Comparison of ENCODE assay signal across 12 mouse cellular contexts in genomic region chr16:34490506-34490905, GRCm38 (mm10).
A peak's percentile ranks its signal among the peaks of the same experiment; 100 is the strongest.
DNase-seq lines count a peak whose midpoint lies in the region; ATAC-seq and TF ChIP-seq lines count a peak whose summit lies in the region.
"Had no signal": no experiment of that assay in that cellular context is flagged by ENCODE, and none has a peak within 500 bp of the region (broad histone marks: within the 10 kb centered on the region; RNA-seq: fewer than 3 reads in every experiment).

No protein-coding gene starts in this region.

- H3K9ac ChIP-seq in heart, embryonic 15.5 days: no peak overlapping the region
- H3K9ac ChIP-seq: liver, embryonic 13.5 days had no signal

- TF ChIP-seq CTCF in gastrocnemius, adult 2 months (IDR thresholded peaks at IDR 0.05): no peak
- TF ChIP-seq CTCF in left cerebral cortex, adult 2 months (IDR thresholded peaks at IDR 0.05): no peak

- no peak; the same call in 1 of the 2 replicates for ATAC-seq in heart, embryonic 15.5 days (replicated peaks; ENCODE audit: insufficient number of reproducible peaks, insufficient read depth, low FRiP score, low read depth)
- ATAC-seq: CD4-positive, CD25-positive, alpha-beta regulatory T cell, adult 4 months; inflammation-experienced regulatory T-cells, adult 6 months had no signal

- peak; percentile 38 for DNase-seq in gastrocnemius, adult 2 months
- no peak for DNase-seq in gastrocnemius, postnatal 14 days
- peak in 1 of 2 experiments; percentile 53 for DNase-seq in left cerebral cortex, adult 2 months (ENCODE audit: extremely low spot score in 1 of 2, low spot score in 2 of 2)
- DNase-seq in left cerebral cortex, postnatal 14 days (ENCODE audit: low spot score in 2 of 2): no peak
- DNase-seq in NIH3T3 (ENCODE audit: low read depth): peak; percentile 51
- DNase-seq in embryo, embryonic 11 days: no peak
- DNase-seq in left cerebral cortex, adult 8-10 months (ENCODE audit: low spot score in 2 of 2): no peak
- DNase-seq: liver, embryonic 13.5 days had no signal

- no peaks in the 10 kb centered on the region for H3K9me3 ChIP-seq in heart, embryonic 15.5 days (replicated peaks)
- H3K9me3 ChIP-seq: liver, embryonic 13.5 days; megakaryocyte, embryonic 14.5 days had no signal

- peak overlapping the region; percentile 27 for H3K4me2 ChIP-seq in heart, embryonic 15.5 days
- H3K4me2 ChIP-seq: liver, embryonic 13.5 days had no signal

- H3K4me3 ChIP-seq in gastrocnemius, adult 2 months: peak overlapping the region; percentile 23; the same call in 1 of the 2 replicates
- H3K4me3 ChIP-seq in left cerebral cortex, adult 2 months: no peak overlapping the region
- no peak overlapping the region for H3K4me3 ChIP-seq in heart, embryonic 15.5 days
- H3K4me3 ChIP-seq: liver, embryonic 13.5 days; megakaryocyte, embryonic 14.5 days had no signal

- H3K4me1 ChIP-seq in heart, embryonic 15.5 days (replicated peaks): peaks cover 44% of the 10 kb centered on the region
- H3K4me1 ChIP-seq: liver, embryonic 13.5 days had no signal

- H3K27me3 ChIP-seq in heart, embryonic 15.5 days: no peaks in the 10 kb centered on the region
- H3K27me3 ChIP-seq: liver, embryonic 13.5 days had no signal

- intact Hi-C loops in gastrocnemius, adult 2 months (cut with DNase I): loop anchor here (5.0 kb wide), 1 partner anchor 118 kb away; no protein-coding TSS in a partner anchor
- intact Hi-C loops in gastrocnemius, postnatal 14 days (cut with DNase I; ENCODE audit: low total_unique reads): no loop called here
- intact Hi-C loops in left cerebral cortex, adult 2 months (cut with DNase I): loop anchor here (2.0 kb wide), 1 partner anchor 22 kb away; no protein-coding TSS in a partner anchor
- intact Hi-C loops in left cerebral cortex, postnatal 14 days (cut with DNase I): no loop called here

- 31% methylated on average over 8 of the region's 8 CpGs for WGBS in heart, embryonic 15.5 days

- peak overlapping the region; percentile 73 for H3K27ac ChIP-seq in gastrocnemius, adult 2 months
- peak overlapping the region; percentile 69 for H3K27ac ChIP-seq in left cerebral cortex, adult 2 months
- peak overlapping the region; percentile 52 for H3K27ac ChIP-seq in heart, embryonic 15.5 days
- H3K27ac ChIP-seq: liver, embryonic 13.5 days had no signal

- no peaks in the 10 kb centered on the region for H3K36me3 ChIP-seq in heart, embryonic 15.5 days
- H3K36me3 ChIP-seq: liver, embryonic 13.5 days had no signal

Comparison
In these comparisons a context has a peak if more than half of its experiments do, and no peak if none do; other contexts are left out.
1. DNase-seq: peak in gastrocnemius, adult 2 months (single experiment) and NIH3T3 (single experiment); none in gastrocnemius, postnatal 14 days (single experiment), left cerebral cortex, postnatal 14 days (0 of 2), embryo, embryonic 11 days (single experiment) and left cerebral cortex, adult 8-10 months (0 of 2).
2. intact Hi-C loops: an anchor here in gastrocnemius, adult 2 months (5.0 kb wide) and left cerebral cortex, adult 2 months (2.0 kb wide); none called in gastrocnemius, postnatal 14 days and left cerebral cortex, postnatal 14 days.
3. Peak in every context shown above with its lines, with median percentiles within 50 percentile points of each other: H3K27ac ChIP-seq.